Mouse (Mus musculus) small intestine, adult 2 months (tissue): ENCODE measurements around the gene Slc22a23. TPM values are rescaled to one million over a fixed set of nuclear protein-coding genes. Genes with fewer than 3 reads are reported as not detected.

Source experiments
- H3K27ac ChIP-seq: fragments of 200-500 bp; 2 replicates; pipeline ENCODE4 v1.5.1; 2012; ENCODE audit warnings: low read depth, low read length, control low read depth, inconsistent platforms; ENCODE audit not compliant: insufficient read depth
- H3K27me3 ChIP-seq: fragments of 200-500 bp; 2 replicates; pipeline ENCODE4 v1.6.1; 2012; ENCODE audit warnings: mild to moderate bottlenecking, moderate library complexity, low read length, inconsistent platforms; ENCODE audit not compliant: control insufficient read depth, insufficient read depth
- H3K36me3 ChIP-seq: fragments of 200-500 bp; 2 replicates; pipeline ENCODE4 v1.6.1; 2012; ENCODE audit warnings: mild to moderate bottlenecking, low read length, control low read depth, inconsistent platforms; ENCODE audit not compliant: control insufficient read depth, insufficient read depth
- H3K4me1 ChIP-seq: fragments of 200-500 bp; 2 replicates; pipeline ENCODE4 v1.6.1; 2012; ENCODE audit warnings: low read length, inconsistent platforms, mixed read lengths; ENCODE audit not compliant: control insufficient read depth, insufficient read depth, insufficient read length
- H3K4me3 ChIP-seq: fragments of 200-500 bp; 2 replicates; pipeline ENCODE4 v1.5.1; 2012; ENCODE audit warnings: low read depth, mild to moderate bottlenecking, control low read depth, inconsistent platforms, low read length, moderate library complexity
- CTCF ChIP-seq: fragments of 200-500 bp; IDR thresholded peaks from 2 replicates; pipeline ENCODE4 v1.5.1; 2012; ENCODE audit warnings: low read depth, mild to moderate bottlenecking, control low read depth, inconsistent platforms, low read length, moderate library complexity, mixed read lengths; ENCODE audit not compliant: insufficient replicate concordance, insufficient read length; ENCODE audit errors: extremely low read depth
- POLR2A ChIP-seq: fragments of 200-500 bp; IDR thresholded peaks from 2 replicates; pipeline ENCODE4 v1.6.1; 2012; ENCODE audit warnings: low read depth, mild to moderate bottlenecking, control low read depth, inconsistent platforms, low read length, moderate library complexity
- WGBS: fragments of 180-500 bp; shearing (Covaris S2); methylation state at CpG from one replicate; pipeline ENCODE4 v1.1.7; 2018; 5-methylcytosine and 5-hydroxymethylcytosine counted together
- polyA plus RNA-seq: library from polyadenylated mRNA; depleted of rRNA; stranded (reverse); fragments of >200 nt; gene quantifications from 2 replicates; pipeline ENCODE4 v1.2.3, GENCODE M21; 2012

Slc22a23 gene
- polyA plus RNA-seq, 1 experiment, result 52.9 TPM

DNA sequence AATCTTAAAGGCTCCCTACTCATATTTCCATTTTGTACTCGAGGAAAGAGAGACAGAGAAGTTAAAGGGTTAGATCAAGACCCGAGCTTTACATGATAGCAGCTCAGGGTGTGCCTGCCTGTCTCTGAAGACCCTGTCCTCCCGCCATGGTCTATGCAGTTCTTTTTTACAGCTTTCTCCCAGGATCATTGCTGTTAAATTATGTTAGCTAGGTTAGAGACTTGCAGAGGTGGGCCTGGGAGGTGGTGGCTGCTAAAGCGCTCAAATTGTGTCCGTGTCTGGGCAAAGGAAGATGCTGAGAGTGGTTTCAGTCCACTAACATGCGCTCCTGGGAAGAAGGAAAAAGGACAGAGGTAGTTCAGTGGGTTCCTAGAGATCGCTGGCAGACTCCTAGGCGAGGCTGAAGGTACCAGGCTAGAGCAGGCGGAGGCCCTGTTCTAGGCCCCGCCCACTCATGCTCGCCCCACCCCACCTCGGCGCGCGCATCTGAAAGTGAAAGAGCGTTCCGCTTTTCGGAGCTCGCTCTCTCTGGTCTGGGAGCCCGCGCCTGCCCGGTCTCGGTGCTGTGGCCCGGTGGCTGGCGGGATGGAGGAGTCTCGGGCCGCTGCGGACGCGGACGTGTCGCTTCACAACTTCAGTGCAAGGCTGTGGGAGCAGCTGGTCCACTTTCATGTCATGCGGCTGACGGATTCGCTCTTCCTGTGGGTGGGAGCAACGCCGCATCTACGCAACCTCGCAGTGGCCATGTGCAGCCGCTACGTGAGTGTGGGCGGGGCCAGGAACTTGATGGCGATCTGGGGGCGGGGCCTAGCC is 182.3 kb downstream of the Slc22a23 start, which contains the start of gene Psmg4:
Gene Psmg4 (plus strand): TSS at position 474 of the 813 bp plus-strand sequence.
- H3K36me3 ChIP-seq, result peaks cover 4% of the 10 kb centered on the region
- peaks cover 5% of the 10 kb centered on the region; the same call in 1 of the 2 replicates for H3K4me1 ChIP-seq
- TF ChIP-seq CTCF (no peak), POLR2A (peak; percentile 43; the same call in 1 of the 2 replicates)
- peak within 1 kb of the TSS; percentile 98 for H3K27ac ChIP-seq
- H3K27me3 ChIP-seq, result no peaks in the 10 kb centered on the region
- peak within 1 kb of the TSS; percentile 100 for H3K4me3 ChIP-seq
- whole genome bisulfite sequencing, result 3% methylated on average over 44 of the region's 44 CpGs

GRCm38 (mm10) chr13:34159926-34160325 is 185.1 kb downstream of the Slc22a23 start:
- H3K36me3 ChIP-seq, result no peaks in the 10 kb centered on the region
- H3K4me1 ChIP-seq, result peaks cover 5% of the 10 kb centered on the region; the same call in 1 of the 2 replicates
- TF ChIP-seq CTCF (no peak), POLR2A (no peak)
- no peak overlapping the region for H3K4me3 ChIP-seq
- no peak overlapping the region for H3K27ac ChIP-seq
- WGBS, result 96% methylated on average over 1 of the region's 1 CpGs
- H3K27me3 ChIP-seq, result no peaks in the 10 kb centered on the region

GRCm38 (mm10) chr13:34157596-34158157 is 187.3 kb downstream of the Slc22a23 start:
- no peak for TF ChIP-seq POLR2A
- no peak for TF ChIP-seq CTCF
- Histone ChIP-seq H3K4me1 (peaks cover 4% of the 10 kb centered on the region; the same call in 1 of the 2 replicates), H3K27me3 (no peaks in the 10 kb centered on the region), H3K4me3 (no peak overlapping the region), H3K36me3 (no peaks in the 10 kb centered on the region), H3K27ac (no peak overlapping the region)
- 86% methylated on average over 3 of the region's 3 CpGs for WGBS

- Histone ChIP-seq H3K27ac (no peak overlapping the region), H3K4me1 (no peaks in the 10 kb centered on the region), H3K36me3 (no peaks in the 10 kb centered on the region), H3K27me3 (no peaks in the 10 kb centered on the region), H3K4me3 (no peak overlapping the region)
- 72% methylated on average over 2 of the region's 2 CpGs for WGBS
- TF ChIP-seq CTCF (no peak), POLR2A (no peak)
Observed at GRCm38 (mm10) chr13:34156840-34157185, 188.2 kb downstream of the Slc22a23 start.

GRCm38 (mm10) chr13:34156133-34156839 is 188.7 kb downstream of the Slc22a23 start:
- H3K4me1 ChIP-seq, result no peaks in the 10 kb centered on the region
- H3K27ac ChIP-seq, result no peak overlapping the region
- no peaks in the 10 kb centered on the region for H3K36me3 ChIP-seq
- no peak for TF ChIP-seq CTCF
- no peak for TF ChIP-seq POLR2A
- 78% methylated on average over 8 of the region's 8 CpGs for WGBS
- H3K27me3 ChIP-seq, result no peaks in the 10 kb centered on the region
- H3K4me3 ChIP-seq, result no peak overlapping the region

DNA sequence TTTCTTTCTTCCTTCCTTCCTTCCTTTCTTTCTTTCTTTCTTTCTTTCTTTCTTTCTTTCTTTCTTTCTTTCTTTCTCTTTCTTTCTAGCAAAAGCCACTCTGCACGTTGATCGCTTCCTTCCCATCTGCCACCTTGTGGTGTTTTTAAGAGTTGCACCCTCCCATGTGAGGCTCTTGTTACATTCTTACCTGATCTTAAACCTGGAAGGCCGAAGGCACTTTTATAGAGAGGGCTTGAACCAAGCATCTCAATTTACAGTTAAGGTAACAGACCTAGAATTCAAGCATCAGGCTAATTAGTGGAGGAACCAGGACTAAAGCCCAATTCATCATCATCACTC is 190.1 kb downstream of the Slc22a23 start:
- H3K4me3 ChIP-seq, result peak overlapping the region; percentile 42
- 13% methylated on average over 3 of the region's 3 CpGs for WGBS

More for the DNA sequence above, 190.1 kb downstream of the Slc22a23 start:
- no peak for TF ChIP-seq POLR2A
- TF ChIP-seq CTCF, result 0 out of 2 replicates have a peak, but pooled peaks have one; percentile 6
- H3K4me1 ChIP-seq, result no peaks in the 10 kb centered on the region
- no peaks in the 10 kb centered on the region for H3K27me3 ChIP-seq
- H3K36me3 ChIP-seq, result no peaks in the 10 kb centered on the region
- H3K27ac ChIP-seq, result 0 out of 2 replicates have a peak overlapping the region, but pooled peaks have one; percentile 1
